Mouse (Mus musculus): Measurements from ENCODE around the gene Taar7e.
"Not testable (repeated sequence)": the region's sequence is repeated elsewhere in the genome, so short reads cannot be mapped to it uniquely, and the experiment has no call there.

Gene Taar7e

GRCm38 (mm10) chr10:24037314-24037713, at the start of gene Taar7e:
Taar7e (plus strand) TSS chr10:24037614.
- DNase-seq (ENCODE audit: low read depth, low spot score) = no peak

GRCm38 (mm10) chr10:23993381-23993780, 44.0 kb upstream of the Taar7e start, which contains the start of gene Taar7a:
Taar7a (minus strand) TSS chr10:23993481.
- no peak for DNase-seq (ENCODE audit: low read depth, low spot score)

- no peak for DNase-seq (ENCODE audit: low read depth, low spot score)
Observed at GRCm38 (mm10) chr10:23999639-24000038, 37.8 kb upstream of the Taar7e start, which contains the start of gene Taar7b. Taar7b (plus strand) TSS chr10:23999939.

- no peak for DNase-seq (ENCODE audit: low read depth, low spot score)
Observed at GRCm38 (mm10) chr10:24006442-24006841, 31.0 kb upstream of the Taar7e start.

- DNase-seq (ENCODE audit: low read depth, low spot score) = no peak
Observed at GRCm38 (mm10) chr10:24007034-24007433, 30.4 kb upstream of the Taar7e start.

- no peak for DNase-seq (ENCODE audit: low read depth, low spot score)
Observed at GRCm38 (mm10) chr10:24008143-24008542, 29.3 kb upstream of the Taar7e start.

GRCm38 (mm10) chr10:24026922-24027321, 10.5 kb upstream of the Taar7e start, which contains the start of gene Taar7d:
Taar7d (plus strand) TSS chr10:24027222.
- no peak for DNase-seq (ENCODE audit: low read depth, low spot score)

- DNase-seq (ENCODE audit: low read depth, low spot score) = no peak
Observed at GRCm38 (mm10) chr10:24031347-24031746, 6.1 kb upstream of the Taar7e start.

- DNase-seq (ENCODE audit: low read depth, low spot score) = no peak
Observed at GRCm38 (mm10) chr10:24040120-24040869, 2.9 kb downstream of the Taar7e start.

GRCm38 (mm10) chr10:24049210-24049609, 11.8 kb downstream of the Taar7e start, which contains the start of gene Taar7f:
Taar7f (plus strand) TSS chr10:24049510.
- DNase-seq (ENCODE audit: low read depth, low spot score) = no peak

GRCm38 (mm10) chr10:24052039-24052438, 14.6 kb downstream of the Taar7e start:
- no peak for DNase-seq (ENCODE audit: low read depth, low spot score)

- no peak for DNase-seq (ENCODE audit: low read depth, low spot score)
Observed at GRCm38 (mm10) chr10:24058986-24059385, 21.6 kb downstream of the Taar7e start.

- DNase-seq (ENCODE audit: low read depth, low spot score) = not testable (repeated sequence)
Observed at GRCm38 (mm10) chr10:24074751-24075150, 37.3 kb downstream of the Taar7e start.

GRCm38 (mm10) chr10:24076200-24076599, 38.8 kb downstream of the Taar7e start, which contains the start of gene Taar8a:
Taar8a (plus strand) TSS chr10:24076500.
- not testable (repeated sequence) for DNase-seq (ENCODE audit: low read depth, low spot score)

- peak; percentile 5 for DNase-seq (ENCODE audit: low read depth, low spot score)
Observed at GRCm38 (mm10) chr10:24080166-24080565, 42.8 kb downstream of the Taar7e start.

GRCm38 (mm10) chr10:24085936-24086335, 48.5 kb downstream of the Taar7e start:
- DNase-seq (ENCODE audit: low read depth, low spot score) = no peak

GRCm38 (mm10) chr10:24086555-24086954, 49.1 kb downstream of the Taar7e start:
- DNase-seq (ENCODE audit: low read depth, low spot score) = no peak

- DNase-seq (ENCODE audit: low read depth, low spot score) = no peak
Observed at GRCm38 (mm10) chr10:24087168-24087567, 49.8 kb downstream of the Taar7e start.
